Mouse (Mus musculus) lung, postnatal 0 days (tissue): ENCODE results near the gene Dnph1.
A peak's percentile ranks its signal among the peaks of the same experiment; 100 is the strongest.

Source experiments
- CTCF ChIP-seq: IDR thresholded peaks from 2 replicates; pipeline ENCODE4 v1.5.1; 2016; ENCODE audit warnings: antibody characterized with exemption, mild to moderate bottlenecking
- EP300 ChIP-seq: IDR thresholded peaks from 2 replicates; pipeline ENCODE4 v1.6.1; 2016; ENCODE audit warnings: antibody characterized with exemption, mild to moderate bottlenecking, control low read depth

DNA sequence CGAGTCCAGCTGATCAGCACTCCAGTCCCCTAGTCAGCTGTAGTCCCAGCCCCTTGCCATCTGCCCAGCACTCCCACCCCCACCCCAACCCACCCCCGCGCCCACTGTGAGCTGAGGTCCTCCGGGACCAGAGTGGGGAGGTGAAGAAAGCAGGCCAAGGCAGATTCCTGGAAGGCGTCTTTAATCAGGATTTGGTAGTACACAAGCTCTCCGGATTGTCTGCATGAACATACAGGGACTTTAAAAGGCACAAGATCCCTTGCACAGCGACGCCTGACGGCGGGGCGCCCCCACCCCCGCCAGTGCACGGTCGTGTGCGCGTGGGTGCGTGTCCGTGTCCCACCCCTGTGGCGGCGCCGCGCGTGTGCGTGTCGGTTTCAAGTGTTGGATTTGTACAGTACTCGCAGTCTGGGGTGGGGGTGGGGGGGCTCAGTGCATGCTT lies 42.5 kb upstream of the Dnph1 start:
- peak; percentile 44 for TF ChIP-seq CTCF
- no peak for TF ChIP-seq EP300
